Mouse (Mus musculus): ENCODE measurements around the gene Ovol1. TPM values are rescaled to one million over a fixed set of nuclear protein-coding genes. Genes with fewer than 3 reads are reported as not detected.
A peak's percentile ranks its signal among the peaks of the same experiment; 100 is the strongest.

The Ovol1 gene
- total and polyA plus RNA-seq, 3 experiments, result not detected

GRCm38 (mm10) chr19:5603664-5604063 lies 43.2 kb upstream of the Ovol1 start:
- TF ChIP-seq USF1 (IDR thresholded peaks at IDR 0.05; ENCODE audit: low read depth, low read length), result no peak
- no peak for TF ChIP-seq MAX (IDR thresholded peaks at IDR 0.05; ENCODE audit: low read length)
- TF ChIP-seq UBTF (IDR thresholded peaks at IDR 0.05; ENCODE audit: low read depth, low read length), result no peak
- TF ChIP-seq E2F4 (IDR thresholded peaks at IDR 0.05; ENCODE audit: insufficient replicate concordance, low read depth, low read length), result no peak
- no peak for TF ChIP-seq ZMIZ1 (IDR thresholded peaks at IDR 0.05; ENCODE audit: low read depth, low read length)
- TF ChIP-seq MAZ (IDR thresholded peaks at IDR 0.05; ENCODE audit: low read depth, low read length), result no peak
- TF ChIP-seq SMC3 (IDR thresholded peaks at IDR 0.05; ENCODE audit: low read depth, low read length), result no peak
- no peak for TF ChIP-seq RCOR1 (conservative IDR thresholded peaks at IDR 0.05; ENCODE audit: low read depth, low read length)
- no peak for TF ChIP-seq CTCF (conservative IDR thresholded peaks at IDR 0.05 in 1 of 2, IDR thresholded peaks at IDR 0.05 in 1 of 2; ENCODE audit: low read depth in 2 of 2, low read length in 2 of 2)
- no peak for TF ChIP-seq JUND (conservative IDR thresholded peaks at IDR 0.05; ENCODE audit: low read depth, low read length)
- no peak for TF ChIP-seq CHD1 (IDR thresholded peaks at IDR 0.05; ENCODE audit: low read depth, low read length)
- no peak for TF ChIP-seq MEF2A (IDR thresholded peaks at IDR 0.05; ENCODE audit: borderline replicate concordance, low read depth, low read length)
- no peak for TF ChIP-seq RAD21 (IDR thresholded peaks at IDR 0.05; ENCODE audit: low read depth, low read length)
- no peak for TF ChIP-seq MAFK (IDR thresholded peaks at IDR 0.05; ENCODE audit: insufficient replicate concordance, low read length)
- no peak for TF ChIP-seq POLR2A (IDR thresholded peaks at IDR 0.05; ENCODE audit: low read depth, low read length)
- no peak for TF ChIP-seq JUN (IDR thresholded peaks at IDR 0.05; ENCODE audit: insufficient read depth, low read depth, low read length)
- TF ChIP-seq IRF4 (IDR thresholded peaks at IDR 0.05; ENCODE audit: low read depth, low read length), result no peak
- in situ Hi-C loops (cut with MboI; ENCODE audit: low pct_ligation_motif_present, low pct_unique_long_range_greater_than_20kb, low sequenced_read_pairs) (no loop called here), dilution Hi-C loops (cut with MboI; ENCODE audit: extremely low pct_ligation_motif_present, extremely low pct_unique_long_range_greater_than_20kb, low sequenced_read_pairs) (no loop called here)

GRCm38 (mm10) chr19:5601752-5602541 lies 41.5 kb upstream of the Ovol1 start, which contains the start of gene Rnaseh2c:
Gene Rnaseh2c (plus strand): TSS chr19:5601873.
- H3K27ac ChIP-seq (ENCODE audit: insufficient read depth, low read depth), result peak within 1 kb of the TSS; percentile 76
- peaks cover 10 to 24% of the 10 kb centered on the region in 2 experiments for H3K4me1 ChIP-seq (ENCODE audit: control insufficient read depth in 1 of 2, insufficient read depth in 2 of 2)
- dilution Hi-C loops (cut with MboI; ENCODE audit: extremely low pct_ligation_motif_present, extremely low pct_unique_long_range_greater_than_20kb, low sequenced_read_pairs) (no loop called here), in situ Hi-C loops (cut with MboI; ENCODE audit: low pct_ligation_motif_present, low pct_unique_long_range_greater_than_20kb, low sequenced_read_pairs) (no loop called here)
- no peaks in the 10 kb centered on the region for H3K9me3 ChIP-seq (replicated peaks; ENCODE audit: low read length)
- H3K4me2 ChIP-seq (ENCODE audit: insufficient read depth, low read depth, poor library complexity, severe bottlenecking), result peak within 1 kb of the TSS; percentile 70
- peak; percentile 86 for DNase-seq (ENCODE audit: extremely low read depth)
- peaks cover 38 to 40% of the 10 kb centered on the region in 2 experiments for H3K36me3 ChIP-seq (replicated peaks in 1 of 2; ENCODE audit: control insufficient read depth in 1 of 2, insufficient read depth in 1 of 2, low read length in 1 of 2)
- peaks cover 12% of the 10 kb centered on the region for H3K79me2 ChIP-seq (replicated peaks; ENCODE audit: control insufficient read depth, extremely low read depth, insufficient read depth, poor library complexity, severe bottlenecking)
- peak within 1 kb of the TSS; percentile 81 for H3K9ac ChIP-seq (ENCODE audit: insufficient read depth, low read depth)
- H3K27me3 ChIP-seq (replicated peaks), result no peaks in the 10 kb centered on the region
- peak within 1 kb of the TSS; percentile 74 to 99 (median 86) for H3K4me3 ChIP-seq (replicated peaks in 1 of 3; ENCODE audit: low read depth in 2 of 3, low read length in 2 of 3, poor library complexity in 1 of 3)
- TF ChIP-seq SIN3A (IDR thresholded peaks at IDR 0.05; ENCODE audit: low read length) (no peak; the same call in 1 of the 2 replicates), EP300 (IDR thresholded peaks at IDR 0.05; ENCODE audit: low read length) (no peak), CTCF (conservative IDR thresholded peaks at IDR 0.05 in 1 of 2, IDR thresholded peaks at IDR 0.05 in 1 of 2; ENCODE audit: low read depth in 2 of 2, low read length in 2 of 2) (no peak), MAZ (IDR thresholded peaks at IDR 0.05; ENCODE audit: low read depth, low read length) (no peak), ZC3H11A (IDR thresholded peaks at IDR 0.05; ENCODE audit: low read depth, low read length) (no peak), RCOR1 (conservative IDR thresholded peaks at IDR 0.05; ENCODE audit: low read depth, low read length) (no peak), E2F4 (IDR thresholded peaks at IDR 0.05; ENCODE audit: insufficient replicate concordance, low read depth, low read length) (peak; percentile 68; the same call in 1 of the 2 replicates), TBP (conservative IDR thresholded peaks at IDR 0.05; ENCODE audit: low read depth, low read length) (peak; percentile 73), POLR2AphosphoS2 (IDR thresholded peaks at IDR 0.05; ENCODE audit: low read depth, low read length) (no peak), ZKSCAN1 (IDR thresholded peaks at IDR 0.05; ENCODE audit: borderline replicate concordance, low read depth, low read length) (no peak), HCFC1 (IDR thresholded peaks at IDR 0.05; ENCODE audit: low read depth, low read length) (peak; percentile 98), ZMIZ1 (IDR thresholded peaks at IDR 0.05; ENCODE audit: low read depth, low read length) (no peak), SMC3 (IDR thresholded peaks at IDR 0.05; ENCODE audit: low read depth, low read length) (no peak), PAX5 (IDR thresholded peaks at IDR 0.05; ENCODE audit: low read length) (no peak), KAT2A (IDR thresholded peaks at IDR 0.05; ENCODE audit: insufficient replicate concordance, low read length) (peak; percentile 95; the same call in 1 of the 2 replicates), MAX (IDR thresholded peaks at IDR 0.05; ENCODE audit: low read length) (peak; percentile 49), CHD1 (IDR thresholded peaks at IDR 0.05; ENCODE audit: low read depth, low read length) (no peak), ZNF384 (IDR thresholded peaks at IDR 0.05; ENCODE audit: low read depth, low read length) (no peak), MYC (IDR thresholded peaks at IDR 0.05; ENCODE audit: low read depth, low read length) (peak; percentile 86; the same call in 1 of the 2 replicates), JUN (IDR thresholded peaks at IDR 0.05; ENCODE audit: insufficient read depth, low read depth, low read length) (no peak; the same call in 1 of the 2 replicates), NRF1 (IDR thresholded peaks at IDR 0.05; ENCODE audit: low read depth, low read length) (peak; percentile 45; the same call in 1 of the 2 replicates)

More at GRCm38 (mm10) chr19:5603664-5604063, 43.2 kb upstream of the Ovol1 start:
- peaks cover 14% of the 10 kb centered on the region for H3K79me2 ChIP-seq (replicated peaks; ENCODE audit: control insufficient read depth, extremely low read depth, insufficient read depth, poor library complexity, severe bottlenecking)
- H3K36me3 ChIP-seq (replicated peaks in 1 of 2; ENCODE audit: control insufficient read depth in 1 of 2, insufficient read depth in 1 of 2, low read length in 1 of 2), result peaks cover 54 to 58% of the 10 kb centered on the region in 2 experiments
- H3K27me3 ChIP-seq (replicated peaks), result no peaks in the 10 kb centered on the region
- H3K9ac ChIP-seq (ENCODE audit: insufficient read depth, low read depth), result no peak overlapping the region
- no peak overlapping the region for H3K27ac ChIP-seq (ENCODE audit: insufficient read depth, low read depth)
- H3K9me3 ChIP-seq (replicated peaks; ENCODE audit: low read length), result no peaks in the 10 kb centered on the region
- no peak overlapping the region for H3K4me2 ChIP-seq (ENCODE audit: insufficient read depth, low read depth, poor library complexity, severe bottlenecking)
- H3K4me3 ChIP-seq (replicated peaks in 1 of 3; ENCODE audit: low read depth in 2 of 3, low read length in 2 of 3, poor library complexity in 1 of 3), result no peak overlapping the region
- H3K4me1 ChIP-seq (ENCODE audit: control insufficient read depth in 1 of 2, insufficient read depth in 2 of 2), result peaks cover 9 to 31% of the 10 kb centered on the region in 2 experiments
- DNase-seq (ENCODE audit: extremely low read depth), result no peak
